Mouse (Mus musculus) hindbrain, embryonic 15.5 days (tissue): ENCODE data around the gene Gnrhr. TPM values are rescaled to one million over a fixed set of nuclear protein-coding genes. Genes with fewer than 3 reads are reported as not detected.

Experiments used
- polyA plus RNA-seq: library from polyadenylated mRNA; unstranded; fragments of >200 nt; fragmentation: Nextera tagmentation; extraction: Ambion mirVana; gene quantifications from 2 replicates; pipeline ENCODE4 v1.2.1, GENCODE M21; 2015

Gnrhr gene
- polyA plus RNA-seq, 1 experiment from 2014 or later: 0.12 TPM

Other genes starting within 250 kb of the Gnrhr start
- 31.5 and 33.0 TPM in 2 replicates for gene Cenpc1, start 132.3 kb downstream of the Gnrhr start, polyA plus RNA-seq
- gene Stap1, start 126.2 kb downstream of the Gnrhr start, polyA plus RNA-seq: 0.31 and 0.57 TPM in 2 replicates
- gene Uba6, start 25.1 kb downstream of the Gnrhr start, polyA plus RNA-seq: 12.7 and 13.5 TPM in 2 replicates
- gene Tmprss11c, start 91.4 kb upstream of the Gnrhr start, polyA plus RNA-seq: not detected in 2 replicates
- 0.07 TPM in 1 of 2 replicates, not detected in the other for gene Tmprss11d, start 175.5 kb upstream of the Gnrhr start, polyA plus RNA-seq